Mouse (Mus musculus) CD4-positive, CD25-positive, alpha-beta regulatory T cell (primary cell): Measurements from ENCODE around the gene Gm15128. TPM values are rescaled to one million over a fixed set of nuclear protein-coding genes. Genes with fewer than 3 reads are reported as not detected.

Experiments used
- polyA plus RNA-seq: library from polyadenylated mRNA; unstranded; fragments of 100-300 nt; shearing (Covaris generic); gene quantifications from one replicate; pipeline ENCODE4 v1.2.1, GENCODE M21; 2017

Gm15128 gene
- not detected for polyA plus RNA-seq

GRCm38 (mm10) chrX:147765691-147766090 lies at the start of gene Gm15128:
Gene Gm15128 (plus strand): TSS chrX:147765991.

Other genes starting within 250 kb of the Gm15128 start
- gene Lrch2, start 211.9 kb upstream of the Gm15128 start, polyA plus RNA-seq: not detected
- not detected for gene Gm15080, start 227.0 kb downstream of the Gm15128 start, polyA plus RNA-seq